Mouse (Mus musculus) heart, postnatal 0 days (tissue): ENCODE results near the gene Megf8.

Experiments used
- CTCF ChIP-seq: IDR thresholded peaks from 2 replicates; pipeline ENCODE4 v1.5.1; 2016; ENCODE audit warnings: antibody characterized with exemption, control low read depth, low read depth
- EP300 ChIP-seq: IDR thresholded peaks from 2 replicates; pipeline ENCODE4 v1.6.1; 2016; ENCODE audit warnings: antibody characterized with exemption, low read depth

- TF ChIP-seq EP300 (peak; percentile 70; the same call in 1 of the 2 replicates), CTCF (no peak; the same call in 1 of the 2 replicates)
Observed at GRCm38 (mm10) chr7:25279076-25279860, 37.7 kb upstream of the Megf8 start.
